Mouse (Mus musculus): ENCODE data around the gene Erbin. TPM values are rescaled to one million over a fixed set of nuclear protein-coding genes. Genes with fewer than 3 reads are reported as not detected.
A peak's percentile ranks its signal among the peaks of the same experiment; 100 is the strongest.

Gene Erbin
- 10 to 100 TPM; 73.8 to 80.7 TPM for total RNA-seq (2021)
- long read RNA-seq, experiment 1, full-length matches to known transcripts = 4 of 15 reads
- long read RNA-seq, experiment 1, partial matches to known transcripts = 7 of 15 reads
- long read RNA-seq, experiment 1, other reads (novel, unspliced or antisense) = 4 of 15 reads
- long read RNA-seq, experiment 2, full-length matches to known transcripts = 3 of 7 reads
- long read RNA-seq, experiment 2, partial matches to known transcripts = 1 of 7 reads
- long read RNA-seq, experiment 2, other reads (novel, unspliced or antisense) = 3 of 7 reads

GRCm38 (mm10) chr13:103920261-103920932, at the start of gene Erbin:
TSS of gene Erbin (minus strand) at chr13:103920514.
- peak; percentile 87 for DNase-seq

DNA sequence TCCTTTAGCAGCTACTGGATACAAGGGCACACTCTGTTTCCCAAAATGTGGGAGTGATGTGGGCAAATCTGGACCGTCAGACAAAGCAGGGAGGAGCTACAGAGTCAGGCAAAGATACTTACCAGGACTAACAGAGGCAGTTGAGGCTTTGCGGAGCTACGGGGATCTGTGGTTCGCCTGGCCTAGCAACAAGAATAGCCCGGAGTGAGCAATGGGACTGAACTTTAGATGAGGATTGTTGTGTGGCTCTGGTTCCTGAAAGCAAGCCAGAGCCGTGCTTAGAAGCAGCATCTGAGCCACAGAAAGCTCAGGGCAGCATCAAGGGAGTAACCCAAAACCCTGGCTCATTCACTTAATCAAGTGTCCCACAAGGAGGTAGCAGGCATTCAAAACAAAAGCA, 49.6 kb upstream of the Erbin start:
- DNase-seq = no peak

GRCm38 (mm10) chr13:103967987-103968386, 47.7 kb upstream of the Erbin start:
- no peak for DNase-seq

DNA sequence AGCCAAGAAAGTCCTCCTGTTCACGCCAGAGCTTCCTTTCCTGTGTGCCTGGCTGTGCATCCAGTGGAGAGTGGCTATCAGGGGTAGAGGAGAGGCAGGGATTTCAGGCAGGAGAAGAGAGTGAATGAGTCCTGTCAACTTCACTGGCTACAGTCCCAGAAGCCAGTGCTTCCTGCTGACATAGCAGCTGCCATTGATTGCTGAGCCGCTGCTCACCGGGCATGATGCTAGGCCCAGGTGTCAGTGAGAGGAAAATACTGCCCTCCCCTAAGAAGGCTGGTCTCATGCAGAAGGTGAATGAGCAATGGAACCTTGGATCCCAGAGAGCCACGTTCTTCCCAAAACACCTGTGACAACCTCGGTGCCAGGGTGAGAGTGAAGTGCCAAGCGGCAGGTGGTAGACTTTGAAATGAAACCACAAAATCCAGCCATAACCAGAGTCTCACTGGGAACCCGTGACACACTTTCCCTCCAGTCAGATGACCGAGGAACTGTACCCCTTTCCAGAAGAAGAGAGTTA, 46.4 kb upstream of the Erbin start:
- no peak for DNase-seq

DNA sequence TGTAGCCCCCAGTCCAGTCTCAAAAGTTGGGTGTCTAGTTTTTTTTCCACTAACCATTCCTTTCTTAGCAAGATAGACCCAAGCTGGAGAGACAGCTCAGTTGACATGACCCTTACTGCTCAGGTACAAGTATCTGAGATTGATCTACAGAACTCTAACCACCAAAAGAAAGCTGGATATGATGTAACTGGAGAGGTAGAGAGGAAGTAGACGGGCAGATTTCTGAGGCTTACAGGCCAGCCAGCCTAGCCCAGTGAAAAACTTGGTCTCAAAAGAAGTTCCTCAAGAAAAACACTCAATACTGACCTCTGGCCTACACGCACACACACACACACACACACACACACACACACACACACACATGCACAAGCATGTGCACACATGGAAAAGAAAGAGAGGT, 44.9 kb upstream of the Erbin start:
- DNase-seq = no peak

DNA sequence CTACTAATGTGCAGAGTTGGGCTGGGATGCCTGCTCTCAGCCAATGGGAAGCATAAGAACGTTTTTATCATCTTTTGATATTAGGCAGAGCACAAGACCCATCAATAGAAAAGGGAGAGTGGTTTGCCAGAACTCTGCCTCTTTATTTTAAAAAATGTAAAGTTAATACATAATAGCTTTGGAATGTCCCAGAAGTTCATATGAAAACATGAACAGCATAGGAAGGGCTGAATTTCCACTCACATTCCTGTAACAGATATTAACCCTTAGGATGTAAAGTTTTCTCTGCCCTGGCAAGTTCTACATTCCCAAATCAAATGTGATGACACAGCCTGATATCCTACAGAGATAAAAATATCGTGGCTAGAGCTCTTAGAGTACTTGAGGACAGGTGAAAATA, 42.8 kb upstream of the Erbin start:
- DNase-seq = no peak

GRCm38 (mm10) chr13:103959841-103960240, 39.5 kb upstream of the Erbin start:
- DNase-seq = peak; percentile 72

DNA sequence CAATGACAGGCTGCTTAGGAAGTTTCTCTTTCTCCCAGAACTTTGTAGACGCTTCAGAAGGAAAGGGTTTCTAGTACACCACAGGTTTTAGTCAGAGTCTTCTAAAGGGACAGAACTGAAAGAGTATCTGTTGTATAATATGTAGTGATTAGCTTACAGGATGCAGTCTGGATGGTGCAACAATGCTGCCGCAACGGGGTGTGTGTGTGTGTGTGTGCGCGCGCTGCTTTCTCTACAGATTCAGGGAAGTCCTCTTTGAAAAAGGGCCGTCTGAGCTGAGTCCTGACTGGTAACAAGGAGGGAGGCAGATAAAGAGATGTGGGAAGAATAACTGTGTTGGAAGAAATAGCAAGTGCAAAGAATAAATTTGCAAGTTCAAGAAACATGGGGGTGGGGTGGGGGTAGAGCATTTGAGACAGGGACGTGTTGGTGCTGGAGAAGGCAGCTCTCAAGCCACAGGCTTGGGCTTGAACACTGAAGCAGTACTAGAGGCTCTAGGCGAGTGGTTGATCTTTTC, 38.4 kb upstream of the Erbin start:
- no peak for DNase-seq

GRCm38 (mm10) chr13:103957175-103957940, 37.0 kb upstream of the Erbin start:
- no peak for DNase-seq

DNA sequence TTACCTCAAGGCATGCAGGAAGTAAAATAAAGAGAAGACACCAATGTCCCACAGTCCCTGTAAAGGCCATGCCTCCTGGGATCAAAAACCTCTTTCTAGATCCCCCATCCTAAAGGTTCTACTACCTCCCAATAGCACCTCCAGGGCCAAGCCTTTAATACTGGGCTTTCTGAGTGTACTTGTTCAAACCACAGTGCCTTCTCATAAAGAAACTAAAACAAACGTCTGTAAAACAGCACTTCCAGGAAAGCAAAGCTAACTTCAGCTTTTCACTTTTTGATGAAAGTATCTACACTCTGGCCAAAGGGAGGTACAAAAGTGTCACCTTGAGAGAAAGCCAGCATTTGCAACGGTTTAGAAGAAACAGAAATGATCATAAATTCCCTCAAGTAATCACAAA, 35.3 kb upstream of the Erbin start:
- no peak for DNase-seq

GRCm38 (mm10) chr13:103951393-103951792, 31.1 kb upstream of the Erbin start:
- no peak for DNase-seq

DNA sequence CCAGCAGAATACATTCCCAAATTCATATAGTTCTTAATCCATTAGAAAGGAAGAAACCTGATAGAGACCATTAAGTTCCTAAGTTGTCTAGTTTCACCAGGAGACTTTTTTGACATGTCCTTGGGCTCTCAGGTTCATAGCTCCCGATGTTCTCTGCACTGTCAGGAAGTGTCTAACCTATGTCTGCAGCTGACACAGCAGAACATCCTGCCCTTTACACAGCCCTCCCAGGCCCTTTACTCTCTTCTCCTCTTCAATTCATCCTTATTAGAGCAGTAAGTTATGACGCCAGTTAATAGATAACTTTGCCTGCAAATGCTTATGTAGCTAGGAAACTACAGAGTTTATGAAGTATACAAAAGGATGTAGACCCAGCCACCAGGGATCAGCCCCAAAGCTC, 20.5 kb upstream of the Erbin start:
- no peak for DNase-seq

GRCm38 (mm10) chr13:103924586-103924985, 4.3 kb upstream of the Erbin start:
- DNase-seq = peak; percentile 56

DNA sequence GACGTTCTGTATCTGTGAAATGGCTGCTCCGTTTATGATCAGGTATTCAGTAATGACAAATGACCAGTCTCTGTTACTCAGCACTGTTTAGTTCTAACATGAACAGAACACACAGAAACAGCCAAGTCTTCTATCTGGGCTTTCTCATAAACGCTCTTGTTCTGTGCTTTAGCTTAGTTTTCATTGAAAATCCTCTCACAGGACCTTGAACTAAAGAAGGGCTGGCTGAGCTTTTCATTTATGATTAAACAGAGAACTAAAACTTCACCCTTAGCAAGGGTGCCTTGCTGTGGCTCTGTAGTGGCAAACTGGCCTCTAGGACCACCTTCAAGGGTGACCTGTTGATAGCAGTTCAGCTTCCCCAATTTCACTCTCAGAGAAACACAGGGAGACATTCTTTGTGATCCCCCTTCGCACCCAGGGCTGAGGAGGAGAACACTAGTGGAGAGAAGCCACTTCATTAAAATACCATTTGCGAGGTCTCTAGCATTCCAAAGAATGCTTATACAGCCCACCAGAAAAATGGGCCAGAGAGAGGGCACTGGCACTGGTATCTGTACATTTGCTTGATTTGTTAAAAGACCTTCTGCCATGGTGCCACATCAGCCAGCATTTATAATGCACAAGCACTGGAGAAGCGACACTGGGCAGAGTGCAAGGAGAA, 3.2 kb upstream of the Erbin start:
- no peak for DNase-seq

- DNase-seq = no peak
Measured at GRCm38 (mm10) chr13:103921831-103922380, 1.6 kb upstream of the Erbin start.

- DNase-seq = peak; percentile 93
Measured at GRCm38 (mm10) chr13:103920933-103921830, 868 bp upstream of the Erbin start.

DNA sequence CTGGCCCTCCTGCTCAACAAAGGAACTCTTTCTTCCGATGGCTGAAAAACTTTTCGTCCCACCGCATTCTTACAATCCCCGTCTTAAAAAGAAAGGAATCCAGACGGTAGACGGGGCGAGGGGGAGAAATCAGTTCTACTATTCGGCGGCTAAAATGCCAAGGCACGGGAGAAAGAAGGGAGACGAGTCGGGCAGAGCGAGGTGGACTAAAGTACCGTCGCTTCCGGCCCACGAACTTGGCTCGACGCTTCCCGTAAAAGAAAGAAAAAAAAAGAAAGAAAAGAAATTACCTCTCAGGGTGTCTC, 406 bp downstream of the Erbin start:
- no peak for DNase-seq

GRCm38 (mm10) chr13:103919234-103919955, 919 bp downstream of the Erbin start:
- DNase-seq = peak; percentile 43

GRCm38 (mm10) chr13:103918432-103918831, 1.9 kb downstream of the Erbin start:
- no peak for DNase-seq

GRCm38 (mm10) chr13:103914114-103914736, 6.1 kb downstream of the Erbin start:
- no peak for DNase-seq
